Mouse (Mus musculus) fat pad, adult 2 months (tissue): ENCODE results near the gene Tmem150c.

Experiments used
- DNase-seq: peaks from one replicate; pipeline ENCODE4 v3.0.0-alpha.2; 2011; ENCODE audit warnings: low read depth, low spot score; ENCODE audit errors: extremely low read depth

The Tmem150c gene

DNA sequence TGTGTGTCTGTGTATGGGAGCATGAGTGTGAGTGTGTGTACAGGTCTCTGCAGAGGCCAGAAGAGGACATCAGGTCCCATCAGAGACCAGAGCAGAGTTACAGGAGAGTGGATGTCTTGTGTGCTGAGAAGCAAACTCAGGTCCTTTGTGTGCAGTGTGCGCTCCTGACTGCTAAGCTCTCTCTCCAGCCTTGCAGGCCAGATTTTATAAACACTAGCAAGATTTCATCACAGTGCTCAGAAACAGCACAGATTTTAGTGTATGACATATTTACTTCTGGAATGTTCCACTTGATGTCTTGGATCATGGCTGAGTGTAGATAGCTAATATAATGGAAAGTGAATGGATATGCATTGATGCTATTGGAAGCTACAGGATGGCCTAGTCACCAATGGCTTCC lies 57.2 kb downstream of the Tmem150c start:
- no peak for DNase-seq

DNA sequence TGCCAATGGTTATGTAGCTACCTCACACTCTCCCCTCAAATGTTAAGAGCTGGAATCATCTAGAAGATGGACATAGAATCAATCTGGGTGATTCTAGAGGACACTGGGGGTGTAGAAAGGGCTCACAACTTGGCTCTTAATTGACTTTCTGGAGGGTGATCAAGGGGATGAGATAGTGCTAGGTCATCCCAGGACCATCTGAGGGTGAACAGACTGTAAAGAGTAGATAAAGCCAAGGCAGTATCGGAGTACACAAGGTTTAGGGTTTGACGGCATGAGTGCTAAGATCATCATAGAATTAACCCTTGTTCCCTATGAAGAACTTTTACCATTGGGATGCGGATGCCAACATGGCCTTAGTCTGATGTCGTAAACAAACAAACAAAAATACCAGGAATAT lies 61.6 kb downstream of the Tmem150c start:
- no peak for DNase-seq

DNA sequence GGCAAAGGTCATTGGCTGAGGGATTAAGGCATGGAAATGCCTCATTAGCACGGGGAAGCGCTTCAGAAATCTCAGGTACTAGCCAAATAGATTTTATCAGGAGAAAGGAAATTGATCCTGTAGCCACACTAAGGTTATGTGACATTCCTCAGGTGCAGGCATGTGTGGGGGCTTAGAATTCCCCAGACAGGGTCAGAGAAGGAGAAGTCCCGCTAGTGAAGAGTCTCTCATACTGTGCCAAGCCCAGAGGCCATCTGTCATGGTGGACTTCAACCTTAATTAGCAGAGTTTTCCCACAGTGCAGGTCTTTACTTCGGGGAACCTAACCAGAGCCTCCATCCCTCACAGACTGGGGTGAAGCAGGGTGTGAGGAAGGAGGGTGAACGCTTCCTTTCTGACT lies 62.7 kb downstream of the Tmem150c start:
- no peak for DNase-seq

DNA sequence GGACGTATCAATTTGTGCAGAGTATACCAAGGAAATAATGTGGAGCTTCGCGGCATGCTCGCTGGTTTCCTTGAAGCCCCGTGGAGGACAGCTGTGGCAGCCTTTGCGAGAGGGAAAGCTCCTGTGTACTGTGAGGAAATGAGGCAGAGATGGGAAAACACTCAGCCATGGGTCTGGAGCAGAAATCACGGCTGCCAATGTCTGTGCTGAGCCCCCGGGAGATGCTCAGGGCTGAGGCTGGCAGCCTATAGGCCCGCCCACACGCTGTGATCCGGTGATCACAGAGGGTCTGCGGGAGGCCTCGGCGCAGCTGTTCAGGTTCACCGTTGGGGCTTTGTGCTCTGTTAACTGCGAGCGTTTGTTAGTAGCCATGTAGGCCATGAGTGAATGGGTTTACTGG lies 68.0 kb downstream of the Tmem150c start:
- no peak for DNase-seq

DNA sequence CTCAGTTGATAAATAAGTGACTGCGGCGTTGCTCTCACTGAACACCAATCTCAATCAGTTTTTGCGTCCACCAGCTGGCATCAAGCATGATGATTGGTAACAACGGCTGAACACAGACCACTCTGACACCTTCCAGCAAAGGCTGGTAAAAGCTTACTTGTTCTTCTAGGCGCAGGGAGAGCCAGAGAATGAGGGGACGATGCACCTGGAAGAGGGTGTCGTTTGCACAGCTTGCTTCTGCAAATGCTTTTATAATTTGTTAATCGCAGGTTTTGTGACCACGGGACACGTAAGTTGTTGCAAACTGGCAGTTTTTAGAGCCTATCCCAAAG lies 68.4 kb downstream of the Tmem150c start:
- no peak for DNase-seq

DNA sequence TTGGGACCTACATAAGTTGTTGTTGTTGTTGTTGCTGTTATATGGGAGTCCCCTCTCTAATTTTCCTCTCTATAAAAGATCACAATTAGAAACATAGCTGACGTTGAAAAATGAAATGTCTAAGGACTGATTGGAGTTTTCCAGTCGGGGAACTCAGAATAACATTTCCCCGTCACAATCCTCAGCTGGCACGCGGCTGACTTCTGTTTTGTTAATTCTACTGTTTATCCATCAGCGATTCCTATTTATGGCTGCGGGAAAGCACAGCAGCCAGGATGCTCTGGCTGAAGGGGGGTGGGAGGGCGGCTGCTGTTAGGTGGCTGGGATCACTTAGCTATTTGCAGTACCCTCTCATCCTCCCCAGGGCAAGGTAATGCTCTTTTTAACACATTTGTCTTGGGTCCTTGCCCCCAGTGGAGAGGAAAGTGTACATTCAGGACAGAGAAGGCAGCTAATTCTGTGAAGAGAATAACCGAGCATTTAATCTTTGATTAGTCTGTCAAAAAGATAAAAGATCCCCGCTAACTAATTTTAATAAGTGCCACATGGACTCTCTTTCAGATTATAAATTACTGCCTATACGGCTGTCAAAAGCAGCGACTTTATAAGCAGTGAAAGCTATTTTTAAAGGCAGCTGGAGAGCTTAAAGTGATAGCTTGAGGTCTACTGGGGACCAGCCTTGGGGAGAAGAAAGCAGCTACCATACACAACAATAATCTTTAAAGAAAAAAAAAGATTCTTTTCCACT lies 68.9 kb downstream of the Tmem150c start:
- DNase-seq: no peak

DNA sequence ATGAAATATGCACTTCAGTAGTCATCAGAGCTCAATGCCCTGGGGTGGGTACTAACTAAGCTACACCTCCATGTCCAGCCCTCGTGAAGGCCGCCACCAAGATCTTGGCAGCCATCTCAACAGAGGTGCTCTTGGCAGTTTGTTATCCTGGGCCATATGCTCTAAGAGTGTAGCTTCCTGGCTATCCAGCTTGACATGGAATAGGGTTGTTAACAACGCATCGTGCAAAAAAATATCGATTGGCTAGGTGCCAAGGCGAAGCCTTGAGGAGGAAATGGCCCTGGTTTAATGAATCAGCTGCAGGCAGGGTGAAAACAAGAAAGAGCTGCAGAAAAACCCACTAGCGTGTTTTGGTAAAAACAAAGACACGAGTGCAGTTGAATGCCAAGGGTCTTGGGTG lies 74.5 kb downstream of the Tmem150c start:
- no peak for DNase-seq

DNA sequence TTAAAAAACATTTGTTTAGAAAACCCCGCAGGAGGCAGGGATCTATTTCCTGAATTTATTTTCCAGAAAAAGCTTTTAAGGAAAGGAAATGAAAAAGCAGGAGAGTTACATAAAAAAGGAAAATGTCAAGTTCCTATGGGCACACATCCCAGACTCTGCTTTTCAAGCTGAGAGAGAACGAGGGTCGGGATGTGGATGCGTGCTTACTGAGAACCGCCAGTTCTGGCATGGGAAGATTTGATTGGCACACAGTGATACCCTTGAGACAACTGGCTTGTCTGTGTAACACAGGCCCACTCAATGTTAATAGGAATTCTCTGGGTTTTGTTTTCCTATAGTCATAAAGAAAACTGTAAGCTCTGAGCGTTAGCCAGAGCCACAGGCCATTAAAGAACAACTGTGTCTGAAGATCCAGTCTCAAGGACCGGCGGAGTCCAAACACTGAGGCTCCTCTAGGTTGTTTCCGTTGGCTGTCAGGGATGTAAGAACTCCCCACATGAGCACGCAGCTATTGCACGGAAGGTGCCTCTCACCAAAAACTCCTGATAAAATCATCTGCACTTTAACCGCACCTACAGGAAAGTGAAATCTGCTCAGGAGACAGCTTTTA lies 75.5 kb downstream of the Tmem150c start:
- no peak for DNase-seq

DNA sequence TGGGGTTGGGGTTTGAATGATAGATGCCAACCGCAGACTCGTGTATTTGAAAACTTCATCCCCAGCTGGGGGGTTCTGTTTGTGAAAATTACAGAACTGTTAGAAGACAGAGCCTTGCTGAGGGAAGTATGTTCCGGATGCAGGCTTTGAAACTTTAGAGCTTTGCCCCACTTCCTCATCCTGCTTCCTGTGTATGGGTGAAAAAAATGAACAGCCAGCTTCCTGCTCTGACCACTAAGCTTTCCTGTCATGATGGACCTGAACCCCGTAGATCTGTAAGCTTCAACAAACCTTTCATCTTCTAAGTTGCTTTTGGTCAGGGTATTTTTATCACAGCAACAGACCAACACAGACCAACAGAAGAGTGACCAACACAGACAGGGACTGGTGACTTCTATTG lies 77.6 kb downstream of the Tmem150c start:
- DNase-seq: no peak

DNA sequence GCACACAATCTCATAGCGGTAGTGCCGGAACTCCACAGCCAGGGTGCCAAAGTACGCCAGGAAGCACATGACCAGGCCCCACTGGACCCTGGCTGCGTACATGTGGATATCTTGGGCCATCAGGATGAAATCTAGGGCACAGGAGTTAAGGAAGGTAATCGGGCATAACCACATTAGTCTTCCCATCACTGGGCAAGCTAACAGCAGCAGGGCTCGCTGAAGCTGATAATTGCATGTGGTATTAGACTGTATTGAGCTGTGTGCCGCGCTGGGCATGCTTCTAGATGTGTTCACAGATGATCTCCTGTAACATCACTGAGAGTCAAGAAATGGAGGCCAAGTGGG lies 79.7 kb downstream of the Tmem150c start:
- DNase-seq: no peak

DNA sequence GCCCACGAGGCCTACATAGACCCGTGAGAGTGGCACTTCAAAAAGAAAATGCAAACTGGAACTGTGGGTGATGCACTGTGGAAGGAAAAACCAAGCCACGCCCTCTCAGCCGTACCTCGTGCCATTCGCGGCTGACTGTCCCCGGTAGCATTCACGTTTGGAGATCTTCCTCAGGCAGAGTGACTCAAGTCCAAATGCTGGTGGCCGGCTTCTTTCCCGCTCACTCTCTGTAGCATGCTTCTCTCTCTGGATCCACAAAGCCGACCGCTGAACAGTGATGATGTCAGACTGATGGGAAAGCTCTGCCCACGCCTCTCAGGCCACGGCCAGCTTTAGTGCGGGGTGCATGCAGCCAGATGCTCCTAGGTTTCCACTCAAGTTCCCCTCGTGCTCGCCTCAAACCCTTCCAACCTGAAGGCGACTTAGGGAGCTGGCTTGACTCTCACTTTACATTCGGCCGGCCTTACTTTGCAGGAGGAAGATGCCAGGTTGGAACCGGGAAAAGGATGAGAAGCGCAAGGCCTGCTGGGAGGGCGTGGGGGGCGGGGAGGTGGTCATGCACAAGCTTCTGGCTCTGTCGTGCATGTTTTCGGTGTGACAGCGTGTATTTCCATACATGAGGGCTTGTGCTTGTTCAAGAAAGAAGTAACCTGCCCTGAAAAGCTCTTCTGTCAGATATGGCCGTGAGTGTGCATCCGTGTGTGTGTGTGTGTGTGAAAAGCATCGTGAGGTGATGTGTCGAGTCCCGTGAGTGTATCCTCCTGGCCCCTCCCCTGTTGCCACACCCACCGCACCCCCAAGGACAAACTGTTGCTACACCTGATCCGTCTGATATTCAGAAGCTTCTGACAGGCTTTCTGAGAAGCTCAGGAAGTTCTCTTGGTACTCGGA lies 80.3 kb downstream of the Tmem150c start:
- DNase-seq: no peak

DNA sequence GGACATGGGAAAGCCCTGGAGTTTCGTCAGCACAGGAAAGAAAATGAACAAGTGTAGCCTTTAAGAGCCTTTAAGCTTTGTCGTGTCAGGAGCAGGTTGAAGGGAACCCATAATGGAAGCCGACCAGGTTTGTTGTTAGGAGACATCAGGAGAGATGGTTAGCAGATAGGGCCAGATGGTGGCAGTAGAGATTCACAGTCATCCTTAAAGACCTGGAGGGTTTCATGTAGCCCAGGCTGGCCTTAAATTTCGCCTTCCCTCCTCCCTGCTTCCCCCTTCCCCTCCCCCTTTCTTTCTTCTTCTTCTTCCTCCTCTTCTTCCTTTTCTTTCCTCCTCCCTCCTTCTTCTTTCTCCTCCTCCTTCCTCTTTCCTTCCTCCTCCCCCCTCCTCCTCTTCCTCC lies 85.0 kb downstream of the Tmem150c start:
- DNase-seq: no peak

DNA sequence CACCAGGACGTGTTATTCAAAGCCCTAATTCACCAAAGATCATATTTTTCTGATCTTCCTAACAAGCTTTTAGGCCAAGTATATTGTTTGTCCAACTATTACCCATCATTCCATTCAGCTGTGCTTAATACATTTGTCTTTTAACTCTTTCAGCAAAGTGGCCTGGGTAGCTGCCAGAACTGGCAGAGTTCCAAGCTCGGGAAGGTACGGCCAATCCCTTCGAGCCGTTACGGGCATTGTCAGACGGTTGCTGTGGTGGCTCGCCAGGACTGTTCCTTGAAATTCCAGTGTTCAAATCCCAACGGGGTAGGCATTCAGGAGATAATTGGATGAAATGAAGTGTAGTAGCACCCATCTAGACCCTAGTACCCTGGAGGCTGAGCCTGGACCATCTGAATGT lies 87.1 kb downstream of the Tmem150c start:
- no peak for DNase-seq

DNA sequence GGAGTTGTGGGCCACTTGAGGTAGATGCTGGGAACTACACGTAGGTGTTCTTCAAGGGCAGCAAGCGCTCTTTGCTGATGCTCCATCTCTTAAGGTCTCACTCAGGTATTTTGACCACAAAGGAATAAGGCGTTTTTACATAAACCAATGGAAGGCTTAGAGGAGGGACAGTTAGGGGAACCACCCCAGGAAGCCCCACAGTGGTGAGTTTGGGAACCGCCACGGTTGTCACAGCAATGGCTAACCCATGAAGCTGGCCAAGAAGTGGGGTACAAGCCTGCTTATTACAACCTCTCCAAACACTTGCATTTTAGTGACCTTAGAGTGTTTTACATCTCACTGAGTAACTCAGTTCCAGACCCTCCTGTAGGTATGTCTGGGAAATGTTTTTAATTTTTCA lies 88.1 kb downstream of the Tmem150c start:
- no peak for DNase-seq

DNA sequence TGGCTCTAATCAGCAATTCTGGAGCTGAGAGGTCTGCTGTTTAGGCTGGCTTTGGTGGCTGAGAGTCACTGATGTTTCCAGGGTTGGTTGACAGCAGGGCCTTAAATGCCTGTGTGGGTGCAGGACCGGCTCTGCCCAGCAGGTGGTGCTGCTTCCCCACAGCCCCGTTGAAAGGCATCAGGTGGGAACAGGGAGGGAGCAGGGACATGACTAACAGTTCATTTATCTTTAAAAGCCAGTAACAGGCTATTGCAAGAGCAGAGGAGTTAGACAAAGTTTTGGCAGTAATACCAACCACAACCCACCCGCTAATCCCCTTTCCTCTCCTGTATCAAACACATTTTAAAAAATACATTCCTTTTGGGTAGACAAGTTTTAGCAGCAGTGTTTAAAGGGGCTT lies 89.4 kb downstream of the Tmem150c start:
- DNase-seq: no peak

DNA sequence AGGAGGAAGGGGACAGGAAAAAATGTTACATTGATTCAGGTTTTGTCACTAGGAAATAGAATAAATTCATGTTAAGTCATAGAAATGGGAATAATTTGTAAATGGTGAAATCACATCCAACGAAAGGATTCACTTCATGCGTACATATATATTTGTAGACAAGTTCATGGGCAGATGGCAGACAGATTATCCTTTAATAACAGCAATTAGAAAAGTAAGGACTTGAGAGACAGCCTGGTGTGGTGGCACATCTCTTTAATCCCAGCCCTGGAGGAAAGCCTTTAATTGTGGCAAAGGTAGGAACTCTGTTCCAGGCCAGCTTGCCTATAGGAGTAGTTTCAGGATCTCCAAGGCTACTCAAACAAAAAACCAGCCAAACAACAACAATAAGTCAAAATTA lies 90.1 kb downstream of the Tmem150c start:
- DNase-seq: no peak

DNA sequence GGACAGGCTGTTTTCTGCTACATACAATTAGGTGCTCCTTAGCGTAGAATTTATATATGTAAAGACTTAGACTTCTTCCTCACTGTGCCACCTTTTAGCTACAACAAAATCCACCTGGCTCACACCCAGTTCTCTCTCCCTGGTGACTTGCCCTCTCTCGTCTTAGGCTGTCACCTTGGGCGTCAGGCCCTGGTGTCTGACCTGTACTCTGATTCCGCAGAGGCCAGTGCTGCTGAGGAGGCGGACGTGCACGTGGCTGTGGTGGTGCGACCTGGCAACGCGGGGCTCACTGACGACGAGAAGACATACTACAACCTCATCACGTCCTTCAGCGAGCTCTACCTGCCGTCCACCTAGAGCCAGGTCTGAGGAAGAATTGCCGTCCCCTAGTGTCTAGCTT lies 92.0 kb downstream of the Tmem150c start:
- no peak for DNase-seq

DNA sequence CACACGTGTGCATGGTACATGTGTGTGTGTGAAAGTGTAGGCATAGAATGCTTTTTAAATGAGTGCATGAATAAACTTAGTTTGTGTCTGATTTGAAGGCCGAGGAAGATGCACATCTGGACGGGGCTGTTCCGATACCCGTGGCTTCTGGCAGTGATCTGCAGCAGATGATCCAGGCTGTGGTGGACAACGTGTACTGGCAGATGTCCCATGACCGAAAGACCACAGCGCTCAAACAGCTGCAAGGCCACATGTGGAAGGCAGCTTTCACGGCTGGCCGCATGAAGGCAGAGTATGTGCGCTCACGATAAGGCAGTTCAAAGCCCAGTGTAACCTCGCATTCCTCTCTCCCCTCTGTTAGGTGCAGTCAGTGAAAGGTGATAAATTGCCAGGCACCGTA lies 98.7 kb downstream of the Tmem150c start:
- no peak for DNase-seq

DNA sequence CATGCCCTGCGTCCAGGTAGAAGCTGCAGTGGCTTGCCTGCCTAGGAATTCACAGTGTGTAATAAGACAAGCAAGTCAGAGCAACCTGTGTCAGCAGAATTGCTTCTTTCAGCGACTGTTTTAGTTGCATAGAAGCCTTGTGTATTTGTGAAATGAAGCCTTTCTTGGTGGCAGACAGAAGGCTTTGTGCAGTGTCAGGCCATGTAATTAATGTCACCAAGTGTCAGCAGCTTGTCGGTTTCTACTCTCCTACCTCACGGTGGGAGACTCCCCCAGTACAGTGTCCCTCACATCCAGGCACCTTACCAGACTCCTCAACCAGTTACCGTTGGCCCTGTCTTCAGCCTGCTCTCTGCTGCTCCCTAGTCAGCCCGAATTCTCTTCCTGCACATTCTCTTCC lies 100.3 kb downstream of the Tmem150c start:
- DNase-seq: no peak

DNA sequence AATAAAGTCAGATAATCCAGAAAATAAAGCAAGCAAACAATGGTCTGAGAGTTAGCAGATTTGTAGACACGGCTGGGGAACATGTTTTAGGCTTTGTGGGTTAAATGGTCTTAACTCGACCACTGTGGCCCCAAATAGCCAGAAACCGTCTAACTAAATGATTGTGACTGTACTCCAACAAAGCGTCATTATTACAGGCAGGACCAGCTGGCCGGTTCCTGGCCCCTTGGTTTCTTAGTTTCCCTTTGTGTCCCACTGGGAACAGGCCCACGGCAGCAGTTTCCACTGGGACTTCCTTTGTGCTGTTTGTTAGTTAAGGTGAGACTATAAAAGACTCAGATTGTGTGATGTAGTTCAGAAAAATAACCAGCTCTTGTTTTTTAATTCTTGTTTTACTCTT lies 100.9 kb downstream of the Tmem150c start:
- no peak for DNase-seq

DNA sequence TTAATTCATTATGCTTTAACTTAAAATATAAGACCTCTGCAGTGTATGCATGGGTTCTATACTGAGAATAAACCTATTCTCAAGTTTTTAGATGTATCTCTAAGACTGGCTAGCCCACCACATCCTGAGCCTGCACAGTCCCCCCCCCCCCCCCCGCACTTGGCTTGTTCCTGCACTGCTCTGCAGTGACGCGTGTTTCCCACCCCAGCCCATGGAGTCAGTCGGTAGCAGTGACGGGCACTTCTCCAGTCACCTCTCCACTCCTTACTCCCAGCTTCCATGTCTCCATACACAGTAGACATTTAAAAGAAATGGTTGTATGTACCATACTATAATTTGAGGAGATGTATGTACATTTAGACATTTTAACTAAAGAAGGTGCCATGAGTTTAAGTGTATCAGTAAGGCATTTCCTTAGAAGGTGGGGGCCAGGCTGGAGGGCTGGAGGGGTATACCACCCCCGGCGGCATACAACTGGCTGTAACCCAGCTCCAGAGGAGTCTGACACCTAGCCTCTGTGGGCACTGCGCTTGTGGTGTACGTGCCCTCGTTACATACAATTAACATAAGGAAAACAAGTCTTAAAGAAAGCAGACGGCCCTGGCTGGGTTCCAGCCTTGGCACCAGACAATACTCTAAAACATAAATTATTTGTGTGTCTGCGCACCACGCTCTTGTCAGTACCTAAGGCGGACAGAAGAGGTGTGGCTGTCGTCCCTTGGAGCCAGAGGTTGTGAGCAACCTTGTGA lies 102.0 kb downstream of the Tmem150c start:
- no peak for DNase-seq
